Mouse (Mus musculus) testis, adult 2 months (tissue): ENCODE measurements around the gene Pxdc1.

Experiments used
- CTCF ChIP-seq: fragments of 200-500 bp; IDR thresholded peaks from 2 replicates; pipeline ENCODE4 v1.5.1; 2012; ENCODE audit warnings: low read depth, mild to moderate bottlenecking, inconsistent platforms, low read length, moderate library complexity; ENCODE audit not compliant: control insufficient read depth, insufficient read depth, insufficient replicate concordance
- POLR2A ChIP-seq: fragments of 200-500 bp; IDR thresholded peaks from 2 replicates; pipeline ENCODE4 v1.6.1; 2012; ENCODE audit warnings: low read depth, mild to moderate bottlenecking, inconsistent platforms, low read length, moderate library complexity; ENCODE audit not compliant: control insufficient read depth

- TF ChIP-seq CTCF (no peak), POLR2A (no peak)
Measured at GRCm38 (mm10) chr13:34629741-34630140, 23.5 kb downstream of the Pxdc1 start.
